Comparison of ENCODE assay signal across 7 mouse cellular contexts in the genomic region with DNA sequence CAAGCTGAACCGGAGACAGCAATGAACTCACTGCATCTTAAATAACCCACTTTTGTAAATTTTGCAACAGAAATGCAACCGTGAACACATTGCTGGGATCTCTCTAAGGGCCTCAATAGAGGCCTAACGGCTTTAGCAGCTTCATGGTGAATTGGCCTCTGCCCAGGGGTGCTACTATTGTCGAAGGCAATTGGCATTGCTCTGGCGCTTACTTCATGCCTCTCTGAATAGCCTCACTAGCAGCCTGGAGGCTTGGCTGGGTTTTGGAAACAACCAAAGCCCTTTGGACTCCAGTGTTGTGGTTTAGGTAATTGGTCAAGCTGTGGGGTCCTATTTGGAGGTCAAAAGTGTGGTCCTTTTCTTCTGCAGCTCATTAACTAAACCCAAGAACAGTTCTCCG.
A peak's percentile ranks its signal among the peaks of the same experiment; 100 is the strongest.
DNase-seq lines count a peak whose midpoint lies in the region; ATAC-seq lines count a peak whose summit lies in the region.

No protein-coding gene starts in this region.

- H3K4me1 ChIP-seq in forebrain, embryonic 11.5 days (replicated peaks; ENCODE audit: control insufficient read depth, insufficient read depth, low read length) = peaks cover 12% of the 10 kb centered on the region; the same call in 1 of the 2 replicates
- H3K4me1 ChIP-seq in midbrain, embryonic 13.5 days (replicated peaks) = peaks cover 36% of the 10 kb centered on the region
- H3K4me1 ChIP-seq in intestine, embryonic 16.5 days (ENCODE audit: control insufficient read depth, insufficient read depth, low read length) = peaks cover 5% of the 10 kb centered on the region

- 0 out of 2 replicates have a peak, but pooled peaks have one; percentile 5 for ATAC-seq in forebrain, embryonic 11.5 days (replicated peaks; ENCODE audit: low FRiP score)
- no peak for ATAC-seq in midbrain, embryonic 13.5 days
- no peak for ATAC-seq in intestine, embryonic 16.5 days

- WGBS in forebrain, embryonic 11.5 days = 11% methylated on average over 6 of the region's 6 CpGs
- WGBS in midbrain, embryonic 13.5 days = 9% methylated on average over 6 of the region's 6 CpGs
- WGBS in intestine, embryonic 16.5 days = 74% methylated on average over 6 of the region's 6 CpGs

- peak; percentile 24 to 42 for DNase-seq in kidney, adult 8-10 months
- DNase-seq in kidney, postnatal 4 days = no peak
- DNase-seq in cerebellum, adult 8-10 months = peak; percentile 21
- DNase-seq in forebrain, embryonic 11.5 days (ENCODE audit: low spot score) = no peak
- DNase-seq in liver = no peak

- H3K9me3 ChIP-seq in forebrain, embryonic 11.5 days (ENCODE audit: control insufficient read depth, low read length) = no peaks in the 10 kb centered on the region
- no peaks in the 10 kb centered on the region for H3K9me3 ChIP-seq in midbrain, embryonic 13.5 days
- no peaks in the 10 kb centered on the region for H3K9me3 ChIP-seq in intestine, embryonic 16.5 days (ENCODE audit: control insufficient read depth, low read length)

- H3K9ac ChIP-seq in forebrain, embryonic 11.5 days (ENCODE audit: low read length) = no peak overlapping the region
- H3K9ac ChIP-seq in midbrain, embryonic 13.5 days (replicated peaks) = no peak overlapping the region
- no peak overlapping the region for H3K9ac ChIP-seq in intestine, embryonic 16.5 days (ENCODE audit: low read depth, low read length)

- H3K27ac ChIP-seq in forebrain, embryonic 11.5 days (ENCODE audit: low read depth, low read length) = 0 out of 2 replicates have a peak overlapping the region, but pooled peaks have one; percentile 26
- H3K27ac ChIP-seq in midbrain, embryonic 13.5 days = peak overlapping the region; percentile 56
- no peak overlapping the region for H3K27ac ChIP-seq in intestine, embryonic 16.5 days (ENCODE audit: low read length)

- no peaks in the 10 kb centered on the region for H3K36me3 ChIP-seq in forebrain, embryonic 11.5 days (ENCODE audit: control insufficient read depth, insufficient read depth, low read length)
- H3K36me3 ChIP-seq in midbrain, embryonic 13.5 days = no peaks in the 10 kb centered on the region
- no peaks in the 10 kb centered on the region for H3K36me3 ChIP-seq in intestine, embryonic 16.5 days (ENCODE audit: control insufficient read depth, insufficient read depth, low read length)

- no peaks in the 10 kb centered on the region for H3K27me3 ChIP-seq in forebrain, embryonic 11.5 days (ENCODE audit: control insufficient read depth, insufficient read depth, low read length)
- H3K27me3 ChIP-seq in midbrain, embryonic 13.5 days = 0 out of 2 replicates have a peak, but pooled peaks cover 3% of the 10 kb centered on the region
- H3K27me3 ChIP-seq in intestine, embryonic 16.5 days (replicated peaks; ENCODE audit: control insufficient read depth, insufficient read depth, low read length) = no peaks in the 10 kb centered on the region

- no peak overlapping the region for H3K4me2 ChIP-seq in forebrain, embryonic 11.5 days (ENCODE audit: low read depth, low read length, severe bottlenecking)
- H3K4me2 ChIP-seq in midbrain, embryonic 13.5 days (replicated peaks) = no peak overlapping the region
- no peak overlapping the region for H3K4me2 ChIP-seq in intestine, embryonic 16.5 days (ENCODE audit: low read depth, low read length)

- H3K4me3 ChIP-seq in forebrain, embryonic 11.5 days (ENCODE audit: low read depth, low read length) = no peak overlapping the region
- no peak overlapping the region for H3K4me3 ChIP-seq in midbrain, embryonic 13.5 days (replicated peaks)
- no peak overlapping the region for H3K4me3 ChIP-seq in intestine, embryonic 16.5 days (ENCODE audit: low read length)

Comparison
In these comparisons a context has a peak if more than half of its experiments do, and no peak if none do; other contexts are left out.
1. DNase-seq: peak in kidney, adult 8-10 months (2 of 2) and cerebellum, adult 8-10 months (single experiment); none in kidney, postnatal 4 days (0 of 2), forebrain, embryonic 11.5 days (single experiment) and liver (single experiment).